Mouse (Mus musculus) skeletal muscle tissue, adult 2 months (tissue): Measurements from ENCODE around the gene Cpne5.
"Not testable (repeated sequence)": the region's sequence is repeated elsewhere in the genome, so short reads cannot be mapped to it uniquely, and the experiment has no call there.

ENCODE experiments used
- DNase-seq: peaks from one replicate; pipeline ENCODE4 v3.0.0-alpha.2; 2012; ENCODE audit warnings: low read depth, low spot score

The Cpne5 gene

DNA sequence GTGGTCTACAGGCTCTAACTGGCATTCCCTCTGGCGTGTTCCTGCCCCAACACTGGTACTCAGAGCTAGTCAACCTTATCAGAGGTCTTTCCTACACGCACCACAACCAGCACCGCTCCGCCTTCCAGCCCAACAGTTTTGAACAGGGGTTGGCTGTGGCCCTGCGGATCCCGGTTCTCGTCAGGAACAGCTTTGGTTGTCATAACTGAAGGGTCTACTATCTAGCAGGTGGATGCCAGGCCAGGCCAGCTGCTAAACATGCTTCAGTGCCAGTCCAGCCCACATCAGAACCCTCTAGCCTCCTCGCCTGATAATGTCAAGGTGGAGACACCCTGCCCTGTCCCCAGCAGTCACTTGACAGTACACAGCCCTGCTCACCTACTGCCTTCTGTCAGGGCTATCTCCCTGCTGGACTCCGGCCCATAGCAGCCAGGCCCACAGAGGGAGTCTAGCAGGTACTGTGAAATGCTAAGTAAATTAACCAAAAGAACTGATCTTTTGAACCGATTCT lies 19.1 kb upstream of the Cpne5 start:
- DNase-seq: no peak

DNA sequence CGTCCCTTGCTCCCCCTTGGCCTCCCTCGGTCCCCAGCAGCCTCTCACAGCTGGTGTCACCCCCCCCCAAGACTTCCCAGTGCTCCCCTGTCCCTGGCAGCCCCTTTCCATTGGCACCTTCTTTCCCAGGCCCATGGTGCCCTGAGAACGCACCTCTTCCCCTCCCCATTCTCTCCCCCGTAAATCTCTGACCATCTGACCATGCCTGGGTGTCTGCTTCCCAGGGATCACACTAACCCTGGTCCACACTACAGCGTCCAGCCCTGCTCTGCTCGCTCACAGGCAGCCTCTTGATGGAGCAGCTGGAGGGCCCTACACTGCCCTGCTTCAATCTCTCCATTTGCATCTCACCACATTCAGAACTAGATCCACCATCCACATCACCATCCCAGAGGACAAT lies 18.5 kb upstream of the Cpne5 start:
- no peak for DNase-seq

DNA sequence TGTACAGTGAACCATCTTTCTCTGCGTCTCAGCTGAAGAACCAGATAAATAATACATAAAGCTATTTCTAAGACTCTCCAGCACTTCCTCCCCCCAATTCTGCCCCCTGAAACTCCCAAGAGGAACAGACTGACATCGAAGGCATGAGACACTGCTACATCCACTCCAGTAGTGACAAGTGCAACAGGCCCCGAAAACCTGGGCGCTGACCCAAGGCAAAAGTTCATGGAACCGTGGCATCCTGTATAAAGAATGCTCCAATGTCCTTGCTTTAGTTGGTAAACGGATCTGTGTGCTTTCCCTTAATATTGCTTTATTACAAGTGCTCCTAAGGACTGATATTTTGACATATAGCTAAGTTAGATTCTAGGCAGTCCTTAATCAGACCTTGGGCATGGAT lies 16.8 kb upstream of the Cpne5 start:
- DNase-seq: not testable (repeated sequence)

DNA sequence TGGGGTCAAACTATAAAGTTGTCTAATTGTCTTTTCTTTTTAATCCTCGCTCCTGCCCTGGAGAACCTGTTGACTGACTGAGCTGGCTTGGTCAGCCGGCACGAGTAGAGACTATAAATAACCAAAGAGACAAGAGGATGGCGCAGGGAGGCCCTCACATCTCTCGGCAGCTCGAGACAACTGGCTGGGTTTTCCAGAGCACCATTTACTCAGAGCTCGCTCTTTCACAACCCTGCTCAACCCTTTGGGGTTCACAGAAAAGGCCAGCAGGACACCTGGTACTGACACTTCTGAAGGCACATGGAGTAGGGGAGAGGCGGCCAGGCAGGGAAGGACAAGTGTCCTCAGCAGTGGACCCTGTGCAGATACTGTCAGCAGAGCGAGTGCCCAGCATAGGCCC lies 15.7 kb upstream of the Cpne5 start:
- no peak for DNase-seq

DNA sequence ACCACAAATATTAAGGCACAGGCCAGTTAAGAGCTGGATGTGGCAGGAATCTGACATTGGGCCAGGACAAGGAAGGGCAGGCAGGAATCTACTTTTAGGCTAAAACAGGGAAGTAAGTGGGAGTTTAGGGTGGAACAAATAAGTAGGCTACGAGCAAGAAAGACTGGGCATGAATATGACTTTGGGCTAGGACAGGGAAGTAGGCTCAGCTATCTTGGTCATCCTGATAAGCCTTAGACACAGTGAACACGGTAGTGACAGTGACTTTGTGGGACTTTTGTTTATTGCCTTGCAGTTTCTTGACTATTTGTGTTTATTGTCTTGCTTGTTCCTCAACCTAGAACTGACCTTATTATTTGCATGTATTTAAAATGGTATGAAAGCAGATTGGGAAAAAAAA lies 15.3 kb upstream of the Cpne5 start:
- DNase-seq: no peak

DNA sequence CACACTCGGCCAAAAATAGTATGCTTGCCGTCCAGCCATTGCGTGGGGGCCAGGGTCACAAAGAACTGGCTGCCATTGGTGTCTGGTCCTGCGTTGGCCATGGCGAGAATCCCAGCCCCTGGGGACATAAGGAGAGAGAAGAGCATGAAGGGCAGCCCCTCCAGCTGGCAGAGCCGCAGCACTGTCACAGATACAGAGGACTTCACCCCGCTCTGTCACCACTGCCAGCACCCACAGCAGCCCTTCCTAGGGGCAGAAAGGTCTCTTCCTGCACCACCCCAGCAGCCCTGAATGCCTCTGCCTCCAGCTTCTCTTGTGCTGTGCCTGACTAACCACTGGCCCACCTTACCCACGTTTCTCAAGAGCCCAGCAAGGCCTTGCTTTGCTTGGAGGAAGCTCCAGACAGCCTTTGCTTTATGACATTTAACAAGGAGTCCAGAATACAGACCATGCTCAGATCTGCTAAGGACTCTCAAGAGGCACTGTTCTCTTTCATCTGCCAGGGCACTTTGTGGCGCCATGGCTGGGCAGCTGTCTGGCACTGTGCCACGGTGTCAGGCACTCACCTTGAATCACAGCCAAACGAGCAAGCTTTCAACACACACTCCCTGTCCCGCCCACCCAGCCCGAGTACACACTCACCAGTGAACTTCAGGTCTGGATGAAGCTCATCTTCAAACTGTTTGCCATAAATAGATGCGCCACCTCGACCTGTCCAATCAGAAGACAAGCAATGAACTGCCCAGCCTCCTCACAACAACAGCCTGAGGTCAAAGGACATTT lies 13.8 kb upstream of the Cpne5 start:
- DNase-seq: peak; percentile 47

DNA sequence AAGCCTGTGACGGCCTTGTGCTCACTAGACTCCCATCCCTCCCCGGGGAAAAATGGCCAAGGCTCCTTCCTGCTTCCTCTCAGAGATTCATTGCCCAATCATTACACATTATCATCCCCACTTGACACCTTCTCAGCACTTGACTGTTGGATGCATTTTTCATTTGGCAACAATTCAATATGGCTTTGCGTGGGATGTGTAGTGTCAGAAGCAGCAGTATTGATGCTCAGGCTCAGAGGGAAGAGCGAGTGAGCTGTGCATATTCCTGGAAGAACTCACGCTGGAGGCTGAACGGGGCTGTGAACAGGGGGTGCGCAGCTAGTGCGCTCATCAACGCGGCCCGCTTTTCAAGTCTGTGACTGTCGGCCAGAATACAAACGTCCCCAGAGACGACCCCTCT lies 13.0 kb upstream of the Cpne5 start:
- not testable (repeated sequence) for DNase-seq

DNA sequence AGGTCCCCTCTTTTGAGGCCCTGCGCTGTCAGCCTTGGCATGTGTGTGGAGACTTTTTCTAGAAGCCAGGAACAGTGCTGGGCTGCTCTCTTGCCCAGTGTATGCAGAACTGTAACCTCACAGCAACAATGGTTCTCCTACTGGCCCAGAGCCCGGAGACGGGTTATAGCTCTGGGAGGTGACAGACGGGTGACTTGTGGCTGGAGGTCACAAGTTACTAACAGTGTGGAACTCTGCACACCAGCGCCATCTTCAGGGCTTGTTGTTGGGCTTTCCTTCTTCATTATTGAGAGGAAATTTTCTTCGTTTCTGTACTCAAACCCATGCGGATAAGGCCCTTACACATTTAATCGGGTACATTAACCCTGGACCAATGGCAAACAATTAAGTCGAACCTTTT lies 11.5 kb upstream of the Cpne5 start:
- DNase-seq: no peak

DNA sequence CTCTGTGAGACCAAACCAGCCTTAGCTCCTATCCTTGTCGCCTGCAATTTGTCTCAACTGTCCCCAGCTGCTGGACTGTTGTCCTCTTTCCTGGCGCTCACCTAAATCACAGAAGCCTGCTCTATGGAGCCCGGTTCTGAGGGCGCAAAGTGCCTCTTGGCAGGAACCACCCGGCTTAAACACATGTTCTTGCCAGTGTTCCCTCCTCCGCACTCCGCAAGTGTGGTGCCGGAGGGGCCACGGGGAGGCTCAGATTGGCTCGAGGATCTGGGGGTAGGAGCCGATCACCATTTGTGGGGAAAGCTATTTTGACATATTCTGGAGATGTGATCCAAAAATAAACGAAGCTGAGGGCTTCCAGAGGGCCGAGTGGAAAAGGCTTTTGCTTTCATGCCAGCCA lies 9.9 kb upstream of the Cpne5 start:
- no peak for DNase-seq

DNA sequence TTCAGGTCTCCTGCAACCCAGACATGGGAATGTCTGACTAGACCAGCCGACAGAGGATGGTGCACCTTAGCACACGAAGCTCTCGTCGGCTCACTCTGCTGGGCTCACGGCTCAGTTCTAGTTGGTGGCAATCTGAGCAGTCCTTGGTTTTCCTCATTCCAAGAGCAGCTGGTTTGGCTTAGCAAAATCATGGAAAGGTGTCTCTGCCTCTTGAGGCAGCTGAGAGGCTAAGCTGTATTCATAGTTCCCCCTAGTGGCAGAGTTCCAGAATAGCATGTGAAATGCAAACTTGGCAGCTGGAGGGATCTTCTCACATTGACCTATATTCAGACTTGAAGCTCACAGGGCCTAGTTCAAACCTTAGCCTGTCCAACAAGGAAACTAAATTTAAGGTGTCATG lies 8.6 kb upstream of the Cpne5 start:
- DNase-seq: peak; percentile 83

DNA sequence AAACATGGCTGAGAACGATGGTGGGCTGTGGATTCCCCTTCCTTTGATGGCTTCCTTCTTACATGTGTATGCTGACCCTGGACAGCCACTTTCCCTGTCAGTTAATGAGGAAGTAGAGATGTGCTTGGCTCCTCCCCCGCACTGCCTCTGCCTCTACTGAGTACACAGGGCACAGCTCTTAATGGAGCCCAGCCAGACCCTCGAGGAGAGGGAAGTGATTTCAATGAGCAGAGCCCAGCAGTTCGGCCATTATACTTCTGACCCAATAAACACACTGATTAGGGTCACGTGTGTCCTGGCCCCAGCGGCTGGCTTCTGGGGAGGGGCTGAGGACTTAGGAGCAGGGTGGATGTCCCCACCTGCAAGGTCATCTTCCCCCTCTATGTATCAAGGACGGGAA lies 7.8 kb upstream of the Cpne5 start:
- no peak for DNase-seq

DNA sequence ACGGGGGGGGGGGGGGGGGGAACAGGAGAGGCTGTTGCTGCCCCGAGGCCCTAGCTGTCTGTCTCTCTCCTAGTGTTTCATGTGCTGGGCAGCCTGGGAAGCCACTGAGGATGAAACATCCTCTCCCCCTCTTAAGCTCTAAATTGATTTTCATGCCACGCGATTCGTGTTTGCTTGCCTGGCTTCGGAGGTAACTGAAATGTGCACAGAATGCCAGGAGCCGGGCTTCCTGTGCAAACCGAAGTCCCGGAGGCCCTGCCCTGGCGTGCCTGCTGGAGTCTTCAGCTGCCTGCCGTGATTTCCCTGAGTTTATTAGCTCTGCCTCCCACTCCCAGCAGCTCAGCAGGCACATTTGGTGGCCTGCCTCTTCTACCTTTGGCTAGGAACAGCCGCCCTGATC lies 6.9 kb upstream of the Cpne5 start:
- DNase-seq: no peak

DNA sequence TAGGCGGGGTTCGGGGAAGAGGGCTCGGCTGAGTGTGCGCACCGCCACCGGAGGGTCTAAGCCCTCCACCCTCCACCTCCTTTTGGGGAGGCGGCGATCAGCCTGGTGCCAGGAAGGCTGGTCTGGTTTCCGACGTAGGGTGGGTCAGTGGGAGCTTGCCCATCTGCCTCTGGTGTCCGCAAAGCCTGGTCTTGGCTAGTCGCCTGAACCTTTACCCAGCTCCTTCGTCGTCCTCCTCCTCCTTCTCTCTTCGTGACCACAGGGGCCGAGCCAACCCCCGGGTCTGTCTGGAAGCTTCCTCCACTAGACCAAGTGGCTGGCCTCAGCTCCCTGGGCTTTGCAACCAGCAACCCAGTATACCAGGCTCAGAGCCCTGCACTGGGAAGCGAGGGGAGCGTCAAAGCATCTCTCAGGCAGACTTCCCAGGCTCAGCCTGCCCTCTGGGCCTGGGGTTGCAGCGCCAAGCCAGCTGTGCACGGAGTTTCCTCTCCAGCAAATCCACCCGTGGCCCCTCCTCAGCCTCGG lies 516 bp upstream of the Cpne5 start:
- DNase-seq: no peak

DNA sequence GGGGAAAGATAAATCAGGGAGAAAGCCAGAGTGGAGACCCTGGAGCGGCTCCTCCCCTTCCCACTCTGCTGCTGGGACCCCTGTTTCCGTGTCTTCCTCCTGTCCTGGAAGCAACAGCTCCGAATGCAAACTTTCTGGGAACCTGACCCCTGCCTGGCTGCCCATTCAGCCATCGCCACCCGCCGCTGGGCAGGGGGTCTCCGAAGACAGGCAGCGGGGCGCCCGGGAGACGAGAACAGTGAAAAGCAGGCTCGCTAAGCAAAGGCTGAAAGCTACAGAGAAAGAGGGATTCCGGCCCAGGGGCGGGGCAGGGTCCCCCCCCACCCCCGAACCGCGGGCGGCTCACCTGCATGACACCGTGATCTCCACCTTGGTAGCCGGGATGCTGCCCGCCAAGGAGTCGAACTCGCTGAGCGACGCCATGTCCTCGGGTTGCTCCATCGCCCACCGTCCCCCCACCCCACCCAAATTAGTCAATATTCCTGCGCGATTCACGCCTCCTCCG lies 648 bp downstream of the Cpne5 start:
- no peak for DNase-seq

DNA sequence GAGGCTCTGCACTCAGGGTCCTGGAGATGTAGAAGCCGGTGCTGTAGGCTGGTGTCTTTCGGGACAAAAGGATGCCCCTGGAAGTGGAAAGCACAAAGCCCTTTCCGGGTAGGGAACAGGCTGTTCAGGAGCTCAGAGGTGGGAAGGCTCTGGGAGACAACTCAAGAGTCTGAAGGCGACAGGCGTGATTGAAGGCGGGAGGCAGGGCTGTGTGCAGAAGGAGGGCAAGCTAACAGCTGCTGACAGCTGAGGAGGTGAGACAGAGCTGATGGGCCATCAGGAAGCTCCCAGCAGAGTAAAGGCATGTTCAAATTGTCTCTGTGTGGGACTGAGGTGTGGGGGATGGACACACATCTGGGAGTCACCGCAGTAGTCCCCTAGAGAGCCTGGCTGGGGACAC lies 1.9 kb downstream of the Cpne5 start:
- DNase-seq: no peak

DNA sequence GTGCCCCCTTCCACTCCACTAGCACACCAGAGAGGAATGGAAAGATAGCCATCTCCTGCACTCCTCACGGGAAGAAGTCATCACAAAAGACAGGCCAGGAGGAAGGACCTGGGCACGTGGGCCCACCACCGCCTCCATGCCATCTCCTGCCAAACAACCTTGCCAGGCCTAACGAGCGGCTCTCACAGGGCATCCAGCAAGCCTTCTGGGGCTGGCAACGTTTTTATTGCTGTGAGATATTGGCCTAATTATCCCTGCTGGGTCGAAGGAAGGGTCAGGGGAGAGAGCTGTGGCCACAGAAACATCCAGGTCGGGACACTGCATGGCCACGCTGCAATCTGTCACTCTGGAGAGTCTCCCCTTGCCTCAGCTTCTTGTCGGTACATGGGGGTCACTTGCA lies 6.9 kb downstream of the Cpne5 start:
- no peak for DNase-seq

DNA sequence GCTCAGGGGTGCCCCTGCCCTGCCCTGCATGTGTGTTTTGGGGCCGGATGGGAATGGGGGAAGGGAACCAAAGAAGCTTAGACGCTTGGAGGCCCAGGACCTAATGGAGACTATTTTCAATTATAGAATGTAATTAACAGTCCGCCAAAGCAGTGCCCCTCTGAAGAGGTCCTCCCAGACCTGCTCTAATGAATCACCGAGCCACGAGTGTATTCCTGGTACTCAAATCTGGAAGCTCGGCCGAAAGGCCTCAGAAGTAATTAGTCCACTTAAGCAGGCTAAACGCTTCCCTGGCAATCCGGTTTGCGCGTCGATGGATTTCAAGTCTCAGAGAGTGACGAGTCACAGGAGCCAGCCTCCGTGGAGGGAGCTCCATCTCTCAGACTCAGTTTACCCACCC lies 17.3 kb downstream of the Cpne5 start:
- DNase-seq: no peak

DNA sequence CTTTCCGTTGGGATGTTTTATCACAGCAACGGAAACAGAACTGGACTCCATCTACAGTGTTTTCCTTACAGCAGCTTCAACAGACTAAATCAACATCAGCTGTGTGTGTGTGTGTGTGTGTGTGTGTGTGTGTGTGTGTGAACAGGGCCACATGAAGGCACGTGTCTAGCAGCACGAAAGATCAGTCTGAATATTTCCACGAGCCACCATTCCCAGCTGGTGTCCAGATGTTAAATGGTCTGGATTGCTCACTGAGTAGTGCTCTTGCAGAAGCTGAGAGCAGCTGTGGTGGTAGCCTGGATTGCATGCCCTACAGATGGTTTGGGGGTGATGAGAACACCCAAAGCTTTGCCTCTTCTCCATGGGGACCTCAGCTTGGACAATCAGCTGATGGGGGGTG lies 19.9 kb downstream of the Cpne5 start:
- no peak for DNase-seq

DNA sequence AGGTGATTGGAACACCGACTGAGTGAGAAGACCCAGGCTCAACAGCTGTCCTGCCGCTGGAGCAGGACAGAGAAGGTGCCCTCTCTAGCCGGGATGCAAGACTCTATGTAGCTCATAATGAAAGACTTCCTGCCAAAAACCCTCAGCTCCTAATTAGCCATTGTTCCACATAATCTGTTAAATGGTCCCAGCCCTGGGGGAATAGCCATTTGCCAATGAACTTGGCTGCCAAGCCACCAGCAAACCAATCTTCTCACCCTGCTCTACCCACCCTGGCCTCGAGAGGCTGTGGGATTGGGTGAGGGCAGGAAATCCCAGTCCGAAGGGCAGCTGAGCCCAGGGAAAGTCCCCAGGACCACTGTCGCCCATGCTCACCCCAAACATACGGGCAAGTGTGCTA lies 21.9 kb downstream of the Cpne5 start:
- DNase-seq: no peak

DNA sequence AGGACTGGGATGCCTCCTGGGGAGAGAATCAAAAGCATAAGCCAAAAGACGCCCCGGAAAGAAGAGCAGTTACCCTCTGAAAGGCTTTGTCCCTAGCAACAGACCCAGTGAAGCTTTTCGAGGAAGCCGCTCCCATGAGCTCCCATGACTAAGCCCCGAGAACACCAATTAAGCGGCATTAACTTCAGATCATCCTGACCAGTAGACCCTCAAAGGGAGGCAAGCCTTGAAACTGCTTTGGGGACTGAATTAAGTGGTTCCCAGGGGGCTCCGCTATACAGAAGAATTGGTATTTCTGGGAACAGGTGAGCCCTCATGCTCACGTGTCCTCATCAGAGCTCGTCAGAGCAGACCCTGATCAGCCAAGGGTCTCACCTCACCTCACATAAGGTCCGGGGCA lies 23.3 kb downstream of the Cpne5 start:
- DNase-seq: no peak

DNA sequence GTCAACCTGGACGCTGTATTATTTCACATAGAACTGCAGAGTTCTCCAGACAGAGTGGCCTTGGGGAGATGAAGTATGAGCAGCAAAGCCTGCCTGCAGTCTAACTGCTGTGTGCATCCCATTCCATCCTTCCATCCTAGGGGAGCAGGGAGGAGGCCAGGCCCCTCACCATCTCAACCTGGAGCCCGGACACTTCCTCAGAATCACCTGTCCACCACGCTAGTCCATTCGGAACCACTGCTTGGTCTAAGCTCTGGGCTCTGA lies 23.8 kb downstream of the Cpne5 start:
- DNase-seq: no peak

DNA sequence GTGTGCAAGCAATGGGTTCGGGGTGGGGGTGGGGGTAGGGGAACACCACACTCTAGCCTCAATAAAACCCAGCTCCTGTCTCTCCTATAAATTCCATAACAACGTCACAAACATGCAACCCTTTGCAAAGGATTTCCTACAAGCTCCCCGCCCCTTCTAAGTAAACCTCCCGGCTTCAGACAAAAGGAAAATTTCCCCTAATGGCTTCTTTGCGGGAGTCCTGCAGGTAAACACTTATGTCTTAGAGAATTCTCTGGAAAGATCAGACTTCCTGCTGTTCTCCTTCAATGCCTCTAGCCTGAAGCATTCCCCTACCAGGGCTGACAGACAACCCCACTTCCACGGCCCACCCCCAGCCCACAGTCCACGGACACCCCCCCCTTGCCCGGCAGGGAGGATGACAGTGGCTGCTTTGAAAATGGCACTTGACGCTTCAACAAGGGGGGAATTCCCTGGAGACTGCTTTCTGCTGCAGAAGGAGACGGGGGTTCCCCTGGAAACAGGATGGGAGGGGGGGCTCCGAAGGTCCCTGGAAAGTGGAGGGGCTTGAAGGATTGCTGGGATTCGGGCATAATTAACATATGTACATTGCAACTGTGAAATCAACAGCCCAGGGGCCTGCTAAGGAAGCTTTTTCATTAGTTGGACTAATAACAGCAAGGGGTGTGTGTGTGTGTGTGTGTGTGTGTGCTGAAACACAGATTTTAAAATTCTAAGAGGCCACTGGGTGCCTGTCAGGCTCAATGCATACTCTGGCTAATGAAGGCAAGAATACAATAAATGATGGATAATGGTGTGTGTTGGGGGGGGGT lies 24.4 kb downstream of the Cpne5 start:
- no peak for DNase-seq

DNA sequence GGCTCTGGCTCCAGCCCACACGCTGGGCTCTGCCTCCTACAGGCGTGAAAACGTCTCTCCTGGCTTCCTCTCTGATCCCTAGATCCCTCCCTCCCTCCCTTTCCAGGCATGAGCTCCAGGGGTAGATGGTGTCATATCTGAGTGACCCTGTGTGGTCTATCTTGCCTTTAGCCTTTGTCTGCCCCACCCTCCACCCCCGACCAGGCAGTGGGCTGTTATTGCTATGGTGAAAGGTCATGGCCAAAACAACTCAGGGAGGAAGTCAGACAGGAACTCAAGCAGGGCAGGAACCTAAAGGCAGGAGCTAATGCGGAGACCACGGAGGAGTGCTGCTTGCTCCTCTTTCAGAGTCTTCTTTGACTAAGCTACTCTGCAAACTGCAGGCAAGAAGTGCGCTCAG lies 26.1 kb downstream of the Cpne5 start:
- DNase-seq: no peak
